Mouse (Mus musculus) lung, postnatal 14 days (tissue): ENCODE data around the gene 2310057J18Rik.
"Not testable (repeated sequence)": the region's sequence is repeated elsewhere in the genome, so short reads cannot be mapped to it uniquely, and the experiment has no call there.

ENCODE experiments used
- DNase-seq: peaks from one replicate; pipeline ENCODE4 v3.0.0; 2021

Gene 2310057J18Rik

DNA sequence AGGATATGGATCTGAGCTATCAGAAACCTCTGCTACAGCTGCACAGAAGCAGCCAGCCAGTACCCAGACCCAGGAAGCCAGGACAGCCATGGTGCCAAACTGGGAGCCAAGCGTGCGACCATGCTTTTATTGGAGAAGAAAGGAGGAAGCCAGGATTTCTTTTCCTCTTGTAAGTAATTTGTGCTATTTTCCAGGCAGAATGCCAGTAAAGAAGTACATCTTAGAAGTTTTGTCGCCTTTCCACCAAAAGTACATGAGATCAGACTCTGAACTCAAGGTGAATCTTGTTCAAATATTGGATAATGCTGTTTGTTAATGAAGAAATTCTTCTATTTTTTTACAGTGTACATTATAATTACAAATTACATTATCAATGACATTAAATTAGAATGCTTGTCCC, at the start of gene 2310057J18Rik:
2310057J18Rik (minus strand) TSS at position 101 of the 400 bp plus-strand sequence.
- no peak for DNase-seq

DNA sequence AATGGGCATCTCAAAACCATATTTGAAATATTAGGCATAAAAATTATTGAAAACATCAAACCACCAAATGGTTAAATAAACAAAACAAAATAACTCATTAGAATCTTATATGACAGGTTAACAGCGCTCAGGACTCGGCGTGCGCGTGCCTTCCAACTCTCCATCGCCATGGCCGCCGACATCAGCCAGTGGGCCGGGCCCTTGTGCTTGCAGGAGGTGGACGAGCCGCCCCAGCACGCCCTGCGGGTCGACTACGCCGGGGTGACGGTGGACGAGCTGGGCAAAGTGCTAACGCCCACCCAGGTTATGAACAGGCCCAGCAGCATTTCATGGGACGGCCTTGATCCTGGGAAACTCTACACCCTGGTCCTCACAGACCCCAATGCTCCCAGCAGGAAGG, 43.9 kb upstream of the 2310057J18Rik start:
- DNase-seq: not testable (repeated sequence)

DNA sequence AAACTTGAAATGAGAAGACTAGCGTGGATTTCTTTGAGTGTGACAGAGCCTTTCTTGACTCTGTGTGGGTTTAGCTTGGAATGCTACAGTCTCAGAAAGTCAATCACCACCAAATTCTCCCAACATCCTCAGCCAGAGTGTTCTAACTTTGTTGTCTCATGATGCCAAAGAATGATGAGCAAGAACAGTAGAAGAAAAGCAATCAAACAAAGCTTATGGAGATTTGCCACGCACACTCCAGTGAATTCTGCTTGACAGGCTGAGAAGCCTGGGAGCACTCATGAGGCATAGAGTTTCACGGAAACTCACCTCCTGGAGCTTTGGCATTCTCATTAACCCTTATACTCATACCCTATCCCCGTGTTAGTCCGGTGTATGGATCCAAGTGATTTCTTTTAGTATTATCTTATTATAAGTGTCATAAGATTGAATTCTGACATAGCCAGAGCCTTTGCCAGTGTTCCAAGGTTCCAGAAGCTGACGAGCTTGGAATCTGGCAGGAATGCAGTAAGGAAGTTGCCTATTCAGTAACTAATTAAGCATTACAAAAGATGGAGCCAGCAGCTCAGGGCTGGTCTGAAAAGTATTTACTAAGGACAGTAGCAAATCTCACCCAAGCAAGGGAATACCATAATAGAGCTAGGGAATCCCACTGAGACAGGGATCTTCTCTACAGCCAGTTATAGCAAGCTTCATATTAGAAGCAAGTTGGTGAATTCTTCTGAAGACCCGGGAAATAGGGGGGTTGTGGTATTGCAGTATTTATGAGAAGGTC, 33.6 kb upstream of the 2310057J18Rik start:
- no peak for DNase-seq

GRCm38 (mm10) chr10:28997776-28998175, 11.7 kb upstream of the 2310057J18Rik start:
- no peak for DNase-seq

GRCm38 (mm10) chr10:28988990-28989389, 2.9 kb upstream of the 2310057J18Rik start:
- no peak for DNase-seq

DNA sequence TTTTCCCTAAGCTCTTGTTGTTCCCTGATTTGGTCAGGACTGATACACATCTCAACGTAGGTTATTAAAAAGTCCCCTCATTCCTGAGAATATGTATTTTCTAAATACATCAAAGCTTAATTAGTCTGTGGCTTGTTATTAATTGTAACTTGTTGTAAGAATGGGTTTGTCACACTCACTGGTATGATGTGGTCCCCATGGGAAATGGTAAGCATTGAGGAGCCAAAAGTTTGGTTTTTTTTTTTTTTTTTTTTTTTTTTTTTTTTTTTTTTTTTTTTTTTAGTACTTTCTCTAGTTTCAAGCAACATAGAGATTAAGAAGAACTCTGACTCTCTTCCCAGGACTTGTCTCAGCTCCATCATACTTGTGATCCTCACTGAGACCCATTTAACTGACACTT, 17.9 kb downstream of the 2310057J18Rik start:
- DNase-seq: no peak

DNA sequence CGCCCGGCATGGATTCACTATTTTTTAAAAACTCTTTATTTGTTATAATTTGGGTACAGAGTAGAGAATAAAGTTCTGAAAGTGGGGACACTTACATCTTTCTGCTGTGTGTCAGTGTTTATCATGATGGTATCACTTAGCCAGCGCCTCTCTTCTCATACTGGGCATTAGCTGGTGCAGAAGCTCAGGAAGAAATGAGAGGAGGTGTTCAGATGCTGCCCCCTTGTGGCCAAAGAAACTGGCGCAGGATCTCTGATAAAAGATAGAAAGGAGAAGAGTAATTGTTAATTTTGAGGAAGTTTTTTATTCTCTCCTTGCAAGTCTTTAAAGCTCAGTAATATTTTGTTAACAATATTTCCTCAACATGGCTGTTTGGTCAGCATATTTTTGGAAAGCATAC, 31.0 kb downstream of the 2310057J18Rik start:
- DNase-seq: peak; percentile 51

GRCm38 (mm10) chr10:28954515-28954914, 31.6 kb downstream of the 2310057J18Rik start:
- DNase-seq: no peak
